Mouse (Mus musculus) embryonic facial prominence, embryonic 14.5 days (tissue): ENCODE results near the gene Lipc. TPM values are rescaled to one million over a fixed set of nuclear protein-coding genes. Genes with fewer than 3 reads are reported as not detected.

Experiments used
- ATAC-seq: fragments of 200-750 bp; cut with Nextera tagmentation; 2 replicates; pipeline ENCODE4 v1.8.0; 2017; ENCODE audit warnings: low read depth, moderate number of reproducible peaks, moderate TSS enrichment
- DNase-seq: peaks from one replicate; pipeline ENCODE4 v3.0.0-alpha.2; 2015; ENCODE audit warnings: low spot score
- H3K27ac ChIP-seq: fragments of 300-500 bp; sonication (generic); replicated peaks from 2 replicates; pipeline ENCODE4 v1.5.1; 2014; ENCODE audit warnings: low read depth, mild to moderate bottlenecking, low read length, moderate library complexity
- H3K27me3 ChIP-seq: fragments of 300-500 bp; sonication (generic); replicated peaks from 2 replicates; pipeline ENCODE4 v1.6.1; 2014; ENCODE audit warnings: low read length; ENCODE audit not compliant: control insufficient read depth, insufficient read depth
- H3K36me3 ChIP-seq: fragments of 300-500 bp; sonication (generic); 2 replicates; pipeline ENCODE4 v1.6.1; 2014; ENCODE audit warnings: low read length, mixed read lengths; ENCODE audit not compliant: control insufficient read depth, insufficient read depth
- H3K4me1 ChIP-seq: fragments of 300-500 bp; sonication (generic); 2 replicates; pipeline ENCODE4 v1.6.1; 2014; ENCODE audit warnings: antibody characterized with exemption, low read length; ENCODE audit not compliant: control insufficient read depth, insufficient read depth
- H3K4me2 ChIP-seq: fragments of 300-500 bp; sonication (generic); 2 replicates; pipeline ENCODE4 v1.6.1; 2014; ENCODE audit warnings: low read depth, mild to moderate bottlenecking, low read length, moderate library complexity, mixed read lengths
- H3K4me3 ChIP-seq: fragments of 300-500 bp; sonication (generic); 2 replicates; pipeline ENCODE4 v1.5.1; 2014; ENCODE audit warnings: low read depth, mild to moderate bottlenecking, low read length
- H3K9ac ChIP-seq: fragments of 300-500 bp; sonication (generic); 2 replicates; pipeline ENCODE4 v1.6.1; 2014; ENCODE audit warnings: low read depth, mild to moderate bottlenecking, low read length, moderate library complexity, mixed read lengths
- H3K9me3 ChIP-seq: fragments of 300-500 bp; sonication (generic); 2 replicates; pipeline ENCODE4 v1.6.1; 2016; ENCODE audit warnings: low read length; ENCODE audit not compliant: control insufficient read depth
- WGBS: fragments of 180-500 bp; shearing (Covaris S2); extraction: QIAGEN DNeasy Blood & Tissue Kit; methylation state at CpG from one replicate; pipeline ENCODE4 v1.1.7; 2014; 5-methylcytosine and 5-hydroxymethylcytosine counted together
- polyA plus RNA-seq: library from polyadenylated mRNA; unstranded; fragments of >200 nt; fragmentation: Nextera tagmentation; extraction: Ambion mirVana; gene quantifications from 2 replicates; pipeline ENCODE4 v1.2.1, GENCODE M21; 2014

The Lipc gene
- polyA plus RNA-seq, 1 experiment from 2014 or later: 0.79 TPM

- Histone ChIP-seq H3K4me1 (no peaks in the 10 kb centered on the region), H3K9ac (no peak overlapping the region), H3K4me3 (no peak overlapping the region), H3K27ac (no peak overlapping the region), H3K27me3 (no peaks in the 10 kb centered on the region), H3K4me2 (no peak overlapping the region), H3K36me3 (no peaks in the 10 kb centered on the region), H3K9me3 (no peaks in the 10 kb centered on the region)
- DNase-seq (no peak), ATAC-seq (no peak)
- WGBS: 96% methylated on average over 2 of the region's 2 CpGs
Measured at GRCm38 (mm10) chr9:70962781-70963455, 10.9 kb upstream of the Lipc start.

DNA sequence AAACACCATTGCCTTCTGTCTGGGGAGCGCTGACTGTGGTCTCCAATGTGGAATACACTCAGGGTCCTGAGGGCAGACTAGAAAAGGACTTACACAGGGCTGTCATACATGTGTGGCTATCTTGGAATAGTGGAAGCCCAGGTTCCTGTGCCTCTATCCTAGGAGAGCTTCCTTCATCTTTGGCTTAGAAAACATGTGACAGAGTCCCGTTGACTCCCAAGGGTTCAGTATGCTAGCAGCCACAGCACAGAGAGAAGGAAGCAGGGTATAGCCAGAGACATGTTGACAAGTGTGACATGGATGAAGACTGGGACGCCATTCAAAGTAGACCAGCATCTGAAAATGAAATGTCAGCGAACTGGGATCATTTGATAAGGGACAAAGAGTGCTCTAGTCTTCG lies 8.3 kb upstream of the Lipc start:
- 90% methylated on average over 5 of the region's 5 CpGs for WGBS
- H3K36me3 ChIP-seq: no peaks in the 10 kb centered on the region
- H3K27ac ChIP-seq: no peak overlapping the region
- no peaks in the 10 kb centered on the region for H3K9me3 ChIP-seq
- ATAC-seq (no peak), DNase-seq (no peak)
- H3K4me3 ChIP-seq: no peak overlapping the region
- no peak overlapping the region for H3K4me2 ChIP-seq
- no peaks in the 10 kb centered on the region for H3K27me3 ChIP-seq
- H3K4me1 ChIP-seq: no peaks in the 10 kb centered on the region
- H3K9ac ChIP-seq: no peak overlapping the region

DNA sequence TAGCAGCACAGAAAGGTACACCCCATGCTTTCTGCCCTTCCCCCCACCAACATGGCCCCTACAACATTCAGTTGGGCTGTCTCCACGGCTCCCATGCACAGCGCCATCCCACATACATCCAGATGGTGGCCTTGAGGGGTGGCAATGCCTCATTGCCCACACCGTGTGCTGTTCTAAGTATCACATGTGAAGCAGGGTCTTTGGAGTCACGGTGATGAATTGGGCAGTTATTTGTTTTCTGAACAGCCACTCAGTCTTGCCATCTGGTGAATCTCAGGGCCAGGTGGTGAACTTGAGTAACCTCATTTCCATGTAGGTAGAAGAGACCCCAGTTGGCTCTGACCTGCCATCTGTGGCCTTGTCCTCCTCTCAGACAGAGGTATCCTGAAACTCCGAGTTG lies 7.8 kb upstream of the Lipc start:
- WGBS: 76% methylated on average over 5 of the region's 5 CpGs
- Histone ChIP-seq H3K4me1 (no peaks in the 10 kb centered on the region), H3K4me2 (no peak overlapping the region), H3K9ac (no peak overlapping the region), H3K36me3 (no peaks in the 10 kb centered on the region), H3K9me3 (no peaks in the 10 kb centered on the region), H3K4me3 (no peak overlapping the region), H3K27ac (no peak overlapping the region), H3K27me3 (no peaks in the 10 kb centered on the region)
- DNase-seq (no peak), ATAC-seq (no peak)

DNA sequence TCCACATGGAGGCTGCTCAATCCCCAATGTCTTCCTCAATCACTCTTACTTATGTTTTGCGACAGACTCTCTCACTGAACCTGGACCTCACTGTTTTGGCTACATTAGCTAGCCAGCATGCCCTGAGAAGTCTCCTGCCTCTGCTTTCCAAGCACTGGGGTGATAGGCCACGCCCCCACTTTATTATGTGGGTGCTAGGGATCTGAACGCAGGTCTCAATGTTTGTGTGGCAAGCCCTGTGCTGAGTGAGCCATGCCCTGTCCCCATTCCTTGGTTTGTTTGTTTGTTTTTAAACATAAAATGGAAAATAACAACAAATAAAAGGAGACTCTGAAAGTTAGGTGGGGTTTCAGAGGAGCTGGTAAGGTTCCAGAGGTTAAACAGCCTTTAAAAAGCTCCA lies 7.4 kb upstream of the Lipc start:
- Histone ChIP-seq H3K4me2 (no peak overlapping the region), H3K27ac (no peak overlapping the region)
- no peak for DNase-seq

DNA sequence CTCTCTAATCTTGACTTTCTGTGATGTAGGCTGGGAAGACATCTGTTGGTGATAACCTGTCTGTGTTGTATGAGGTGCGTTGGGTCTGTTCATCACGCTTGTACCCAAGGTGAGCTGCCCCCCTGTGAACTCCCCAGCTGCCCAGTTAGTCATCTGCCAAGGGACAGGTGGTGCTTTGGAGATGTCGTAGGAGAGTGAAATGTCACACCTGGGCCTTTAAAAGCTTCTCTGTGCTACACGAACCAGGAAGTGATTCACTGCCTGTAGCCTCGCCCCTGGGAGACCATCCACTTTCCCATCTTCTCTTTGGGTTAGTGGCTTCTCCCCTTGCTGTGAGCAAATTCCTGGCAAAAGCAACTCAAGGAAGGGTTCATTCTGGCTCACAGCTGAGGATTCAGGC lies 6.4 kb upstream of the Lipc start:
- no peak overlapping the region for H3K27ac ChIP-seq
- no peaks in the 10 kb centered on the region for H3K36me3 ChIP-seq
- H3K4me2 ChIP-seq: no peak overlapping the region
- H3K4me3 ChIP-seq: no peak overlapping the region
- 49% methylated on average over 5 of the region's 5 CpGs for WGBS
- no peak for ATAC-seq
- no peaks in the 10 kb centered on the region for H3K9me3 ChIP-seq
- no peaks in the 10 kb centered on the region for H3K27me3 ChIP-seq
- 0 out of 2 replicates have a peak, but pooled peaks cover 2% of the 10 kb centered on the region for H3K4me1 ChIP-seq
- DNase-seq: no peak
- H3K9ac ChIP-seq: no peak overlapping the region

More for the DNA sequence above, 7.4 kb upstream of the Lipc start:
- H3K4me1 ChIP-seq: no peaks in the 10 kb centered on the region
- H3K36me3 ChIP-seq: no peaks in the 10 kb centered on the region
- no peak for ATAC-seq
- no peaks in the 10 kb centered on the region for H3K9me3 ChIP-seq
- no peak overlapping the region for H3K4me3 ChIP-seq
- no peaks in the 10 kb centered on the region for H3K27me3 ChIP-seq
- WGBS: 86% methylated on average over 3 of the region's 3 CpGs
- H3K9ac ChIP-seq: no peak overlapping the region

GRCm38 (mm10) chr9:70957717-70958116 lies 5.7 kb upstream of the Lipc start:
- H3K9ac ChIP-seq: no peak overlapping the region
- ATAC-seq (no peak), DNase-seq (no peak)
- 0 out of 2 replicates have a peak, but pooled peaks cover 4% of the 10 kb centered on the region for H3K4me1 ChIP-seq
- no peaks in the 10 kb centered on the region for H3K9me3 ChIP-seq
- H3K36me3 ChIP-seq: no peaks in the 10 kb centered on the region
- no peak overlapping the region for H3K4me3 ChIP-seq
- H3K4me2 ChIP-seq: no peak overlapping the region
- no peak overlapping the region for H3K27ac ChIP-seq
- H3K27me3 ChIP-seq: no peaks in the 10 kb centered on the region
- 62% methylated on average over 3 of the region's 3 CpGs for WGBS

DNA sequence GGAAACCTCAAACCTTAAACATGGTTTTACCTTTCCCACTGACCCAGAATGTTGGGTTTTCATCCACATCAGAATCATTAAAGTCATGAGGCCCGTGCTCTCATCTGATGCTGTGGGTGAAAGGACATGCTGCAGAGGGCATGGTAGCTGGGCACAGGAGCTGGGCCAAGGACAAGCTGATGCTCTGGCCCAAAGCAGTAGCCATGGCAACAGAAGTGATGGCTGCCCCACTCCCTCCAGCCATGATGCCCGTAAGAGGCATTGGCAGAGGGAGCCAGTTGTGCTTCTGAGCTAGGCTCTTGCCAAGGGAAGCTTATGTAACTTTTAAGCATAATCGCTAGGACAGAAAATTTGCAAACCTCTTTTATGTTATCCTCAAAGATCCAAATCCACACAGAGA lies 2.2 kb upstream of the Lipc start:
- Histone ChIP-seq H3K27ac (no peak overlapping the region), H3K36me3 (no peaks in the 10 kb centered on the region), H3K9ac (no peak overlapping the region), H3K9me3 (no peaks in the 10 kb centered on the region), H3K27me3 (no peaks in the 10 kb centered on the region), H3K4me3 (no peak overlapping the region), H3K4me1 (0 out of 2 replicates have a peak, but pooled peaks cover 4% of the 10 kb centered on the region), H3K4me2 (no peak overlapping the region)
- WGBS: 76% methylated on average over 3 of the region's 3 CpGs
- DNase-seq (no peak), ATAC-seq (no peak)

DNA sequence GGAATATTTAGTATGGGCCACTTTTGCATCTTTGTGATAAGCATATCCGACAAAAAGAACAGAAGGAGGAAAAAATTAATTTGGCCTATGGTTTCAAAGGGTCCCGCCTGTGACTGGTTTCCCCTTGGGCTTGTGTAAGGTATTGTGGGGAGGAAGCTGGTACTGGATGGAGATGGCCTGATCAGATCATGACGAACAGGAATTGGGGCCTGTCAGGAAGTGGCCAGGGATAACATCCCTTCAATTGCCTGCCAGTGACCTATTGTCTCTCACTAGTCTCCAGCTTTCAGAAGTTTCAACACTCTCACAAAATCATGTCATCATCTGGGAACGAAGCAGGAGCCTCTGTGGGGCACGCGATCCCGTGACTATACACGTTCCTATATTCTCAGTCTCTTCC lies 2.7 kb downstream of the Lipc start:
- 0 out of 2 replicates have a peak, but pooled peaks cover 4% of the 10 kb centered on the region for H3K4me1 ChIP-seq
- H3K4me3 ChIP-seq: no peak overlapping the region
- WGBS: 82% methylated on average over 8 of the region's 8 CpGs
- H3K36me3 ChIP-seq: no peaks in the 10 kb centered on the region
- DNase-seq (no peak), ATAC-seq (no peak)
- no peaks in the 10 kb centered on the region for H3K9me3 ChIP-seq
- no peak overlapping the region for H3K4me2 ChIP-seq
- H3K9ac ChIP-seq: no peak overlapping the region
- no peaks in the 10 kb centered on the region for H3K27me3 ChIP-seq
- H3K27ac ChIP-seq: no peak overlapping the region

DNA sequence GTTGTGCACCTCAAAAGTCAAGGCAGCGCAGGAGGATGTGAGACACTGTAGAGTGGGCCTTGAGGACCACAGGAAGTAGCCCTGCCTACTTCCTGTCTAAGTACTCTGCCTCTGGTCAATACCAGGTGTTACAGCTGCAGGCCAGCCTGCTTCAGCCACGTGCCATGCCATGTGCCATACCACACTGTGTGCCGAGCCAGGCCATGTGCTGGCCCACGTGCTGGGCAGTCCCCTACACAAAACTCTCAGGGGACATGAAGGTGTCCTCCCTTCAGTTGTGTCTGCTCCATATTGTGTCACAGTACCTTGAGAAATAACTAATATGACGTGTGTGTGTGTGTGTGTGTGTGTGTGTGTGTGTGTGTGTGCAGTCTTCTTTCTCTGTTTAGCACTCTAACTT lies 4.7 kb downstream of the Lipc start:
- H3K9me3 ChIP-seq: no peaks in the 10 kb centered on the region
- no peaks in the 10 kb centered on the region for H3K4me1 ChIP-seq
- H3K27me3 ChIP-seq: no peaks in the 10 kb centered on the region
- H3K9ac ChIP-seq: no peak overlapping the region
- ATAC-seq (no peak), DNase-seq (no peak)
- no peak overlapping the region for H3K4me3 ChIP-seq
- no peak overlapping the region for H3K27ac ChIP-seq
- H3K4me2 ChIP-seq: no peak overlapping the region
- WGBS: 79% methylated on average over 5 of the region's 5 CpGs
- H3K36me3 ChIP-seq: no peaks in the 10 kb centered on the region
